Mouse (Mus musculus): Measurements from ENCODE around the gene Cers5. TPM values are rescaled to one million over a fixed set of nuclear protein-coding genes. Genes with fewer than 3 reads are reported as not detected.

The Cers5 gene
- polyA plus RNA-seq, 2 experiments = 75.1 to 84.9 TPM

DNA sequence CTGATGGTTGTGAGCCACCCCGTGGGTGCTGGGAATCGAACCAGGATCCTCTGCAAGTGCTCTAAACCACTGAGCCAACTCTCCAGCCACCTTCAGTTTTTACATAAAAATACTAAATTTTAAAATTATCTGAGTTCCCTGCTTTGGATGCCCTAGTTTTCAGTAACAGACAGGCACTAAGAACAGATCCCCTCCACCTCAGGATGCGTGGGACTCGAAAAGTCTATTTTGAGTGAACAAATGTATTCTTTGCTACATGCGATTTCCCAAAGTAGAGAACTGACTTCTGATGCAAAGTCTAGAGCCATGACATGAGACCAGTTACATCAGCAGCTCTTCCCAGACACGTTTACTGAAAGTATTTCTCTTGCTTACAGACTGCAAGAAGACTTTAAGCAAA lies 17.8 kb upstream of the Cers5 start:
- ATAC-seq (ENCODE audit: low FRiP score, low read depth) (no peak), DNase-seq (ENCODE audit: low spot score) (no peak)
- Histone ChIP-seq H3K27ac (replicated peaks; ENCODE audit: low read depth, low read length) (no peak overlapping the region), H3K4me1 (ENCODE audit: control insufficient read depth, insufficient read depth, low read length) (no peaks in the 10 kb centered on the region), H3K9ac (ENCODE audit: low read depth, low read length, severe bottlenecking) (no peak overlapping the region), H3K27me3 (ENCODE audit: control insufficient read depth, insufficient read depth, low read length) (no peaks in the 10 kb centered on the region), H3K9me3 (ENCODE audit: control insufficient read depth, low read length) (no peaks in the 10 kb centered on the region), H3K4me2 (replicated peaks; ENCODE audit: low read depth, low read length, severe bottlenecking) (no peak overlapping the region), H3K36me3 (ENCODE audit: control insufficient read depth, insufficient read depth, low read length) (peaks cover 93% of the 10 kb centered on the region), H3K4me3 (replicated peaks; ENCODE audit: low read length) (no peak overlapping the region)
- no peak for TF ChIP-seq POLR2A (IDR thresholded peaks at IDR 0.05; ENCODE audit: borderline replicate concordance, extremely low read depth, insufficient read depth, insufficient read length)
- 95% methylated on average over 6 of the region's 6 CpGs for WGBS

DNA sequence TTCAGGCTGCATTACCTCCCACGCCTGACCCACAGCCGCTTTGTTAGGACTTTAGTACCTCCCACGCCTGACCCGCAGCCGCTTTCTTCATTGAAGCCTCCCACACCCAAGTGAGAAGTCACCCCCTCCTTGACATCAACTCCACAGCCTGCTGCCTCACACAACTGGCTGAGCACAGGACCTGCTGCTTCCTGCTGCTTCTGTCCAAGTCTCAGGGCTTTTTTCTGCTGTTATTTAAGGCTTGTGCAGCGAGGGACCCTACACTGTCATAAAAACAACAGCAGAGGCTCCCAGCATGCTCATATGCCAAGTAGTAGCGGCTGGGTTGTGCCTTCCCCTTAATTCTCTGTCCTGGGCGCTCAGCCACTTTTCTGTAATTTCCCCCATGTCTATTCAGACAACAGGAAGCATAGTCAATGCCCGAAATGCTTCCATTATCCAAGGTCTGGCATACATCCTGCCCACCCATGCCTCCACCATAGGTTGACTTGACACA lies 15.0 kb upstream of the Cers5 start:
- no peak overlapping the region for H3K9ac ChIP-seq (ENCODE audit: low read depth, low read length, severe bottlenecking)
- ATAC-seq (ENCODE audit: low FRiP score, low read depth) (no peak), DNase-seq (ENCODE audit: low spot score) (no peak)
- H3K36me3 ChIP-seq (ENCODE audit: control insufficient read depth, insufficient read depth, low read length) = peaks cover 92% of the 10 kb centered on the region
- H3K4me2 ChIP-seq (replicated peaks; ENCODE audit: low read depth, low read length, severe bottlenecking) = no peak overlapping the region
- WGBS = 70% methylated on average over 9 of the region's 9 CpGs
- 0 out of 2 replicates have a peak overlapping the region, but pooled peaks have one; percentile 13 for H3K27ac ChIP-seq (replicated peaks; ENCODE audit: low read depth, low read length)
- H3K27me3 ChIP-seq (ENCODE audit: control insufficient read depth, insufficient read depth, low read length) = no peaks in the 10 kb centered on the region
- H3K4me1 ChIP-seq (ENCODE audit: control insufficient read depth, insufficient read depth, low read length) = no peaks in the 10 kb centered on the region
- no peak for TF ChIP-seq POLR2A (IDR thresholded peaks at IDR 0.05; ENCODE audit: borderline replicate concordance, extremely low read depth, insufficient read depth, insufficient read length)
- H3K4me3 ChIP-seq (replicated peaks; ENCODE audit: low read length) = no peak overlapping the region
- no peaks in the 10 kb centered on the region for H3K9me3 ChIP-seq (ENCODE audit: control insufficient read depth, low read length)

DNA sequence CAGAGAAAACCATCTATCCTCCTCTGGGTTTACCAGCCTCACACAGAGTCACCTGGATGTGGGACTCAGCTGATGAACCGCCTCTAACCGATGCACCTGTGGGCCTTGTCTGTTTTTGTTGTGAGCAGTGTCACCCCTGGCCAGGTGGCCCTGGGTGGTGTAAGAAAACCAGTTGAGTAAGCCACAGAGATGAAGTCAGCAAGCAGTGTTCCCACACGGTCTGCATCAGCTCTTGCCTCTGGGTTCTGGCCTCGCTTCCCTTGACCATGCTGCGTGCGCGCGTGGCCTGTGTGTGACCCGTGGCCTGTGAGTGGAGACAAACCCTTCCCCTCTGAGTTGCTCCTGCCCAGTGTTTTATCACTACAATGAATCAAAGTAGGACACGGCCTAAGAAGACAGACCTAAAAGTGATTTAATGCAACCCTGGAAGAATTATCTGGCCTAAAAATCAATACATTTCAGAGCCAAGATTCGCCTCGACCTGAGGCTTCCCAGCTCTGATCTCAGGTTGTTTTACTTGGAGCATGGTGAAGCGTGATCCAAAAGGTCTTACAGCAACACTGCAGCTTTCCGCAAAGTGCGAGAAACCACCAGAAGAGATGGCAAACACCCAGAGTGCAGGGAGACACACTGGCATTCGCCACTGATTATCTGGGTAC lies 6.1 kb upstream of the Cers5 start:
- Histone ChIP-seq H3K9ac (ENCODE audit: low read depth, low read length, severe bottlenecking) (no peak overlapping the region), H3K4me3 (replicated peaks; ENCODE audit: low read length) (no peak overlapping the region), H3K36me3 (ENCODE audit: control insufficient read depth, insufficient read depth, low read length) (peaks cover 57% of the 10 kb centered on the region), H3K9me3 (ENCODE audit: control insufficient read depth, low read length) (no peaks in the 10 kb centered on the region), H3K27me3 (ENCODE audit: control insufficient read depth, insufficient read depth, low read length) (no peaks in the 10 kb centered on the region), H3K4me2 (replicated peaks; ENCODE audit: low read depth, low read length, severe bottlenecking) (no peak overlapping the region), H3K27ac (replicated peaks; ENCODE audit: low read depth, low read length) (no peak overlapping the region), H3K4me1 (ENCODE audit: control insufficient read depth, insufficient read depth, low read length) (no peaks in the 10 kb centered on the region)
- 95% methylated on average over 16 of the region's 16 CpGs for WGBS
- TF ChIP-seq POLR2A (IDR thresholded peaks at IDR 0.05; ENCODE audit: borderline replicate concordance, extremely low read depth, insufficient read depth, insufficient read length) = no peak
- DNase-seq (ENCODE audit: low spot score) = no peak
- no peak for ATAC-seq (ENCODE audit: low FRiP score, low read depth)

DNA sequence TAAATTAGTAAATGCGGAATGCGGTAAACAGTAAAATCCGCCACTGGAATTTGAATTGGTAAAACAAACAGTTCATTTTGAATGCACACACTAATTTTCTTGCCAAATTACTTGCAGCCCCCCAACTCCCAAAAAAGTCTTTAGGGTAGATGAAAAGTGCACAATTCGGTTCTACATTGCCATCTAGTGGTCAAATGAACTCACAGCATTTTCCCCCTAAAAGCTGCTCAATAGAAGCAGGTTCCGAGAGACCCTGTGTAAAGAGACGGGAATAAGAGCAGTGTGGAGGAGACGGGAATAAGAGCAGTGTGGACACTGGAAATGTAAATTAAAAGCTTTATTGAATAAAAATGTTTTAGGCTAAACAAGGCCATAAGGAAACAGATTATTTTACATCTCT lies 5.5 kb upstream of the Cers5 start:
- no peak overlapping the region for H3K9ac ChIP-seq (ENCODE audit: low read depth, low read length, severe bottlenecking)
- no peak for ATAC-seq (ENCODE audit: low FRiP score, low read depth)
- peak; percentile 73 for DNase-seq (ENCODE audit: low spot score)
- H3K36me3 ChIP-seq (ENCODE audit: control insufficient read depth, insufficient read depth, low read length) = peaks cover 50% of the 10 kb centered on the region
- TF ChIP-seq POLR2A (IDR thresholded peaks at IDR 0.05; ENCODE audit: borderline replicate concordance, extremely low read depth, insufficient read depth, insufficient read length) = no peak
- no peak overlapping the region for H3K4me2 ChIP-seq (replicated peaks; ENCODE audit: low read depth, low read length, severe bottlenecking)
- H3K4me1 ChIP-seq (ENCODE audit: control insufficient read depth, insufficient read depth, low read length) = no peaks in the 10 kb centered on the region
- 33% methylated on average over 7 of the region's 7 CpGs for WGBS
- no peak overlapping the region for H3K4me3 ChIP-seq (replicated peaks; ENCODE audit: low read length)
- H3K27me3 ChIP-seq (ENCODE audit: control insufficient read depth, insufficient read depth, low read length) = no peaks in the 10 kb centered on the region
- H3K9me3 ChIP-seq (ENCODE audit: control insufficient read depth, low read length) = no peaks in the 10 kb centered on the region
- no peak overlapping the region for H3K27ac ChIP-seq (replicated peaks; ENCODE audit: low read depth, low read length)

DNA sequence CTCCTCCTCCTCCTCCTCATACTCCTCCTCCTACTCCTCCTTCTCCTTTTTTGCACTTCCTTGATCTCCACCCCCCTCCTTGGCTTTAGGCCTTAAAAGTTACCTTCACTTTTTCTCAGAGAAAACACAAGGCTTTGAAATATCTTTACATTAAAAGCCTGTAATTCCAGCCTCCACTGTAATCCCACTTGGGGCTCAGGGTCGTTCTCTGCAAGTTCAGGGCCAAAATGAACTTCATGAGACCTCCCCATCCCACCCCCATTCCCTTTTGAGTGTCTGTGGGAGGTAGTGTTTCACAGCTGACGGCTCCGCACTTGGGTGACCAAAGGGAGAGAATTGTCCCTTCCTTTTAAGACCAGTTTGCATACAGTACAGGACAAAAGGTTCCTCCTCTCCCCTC lies 240 bp upstream of the Cers5 start:
- no peak for DNase-seq (ENCODE audit: low spot score)
- H3K27me3 ChIP-seq (ENCODE audit: control insufficient read depth, insufficient read depth, low read length) = no peaks in the 10 kb centered on the region
- H3K27ac ChIP-seq (replicated peaks; ENCODE audit: low read depth, low read length) = peak overlapping the region; percentile 63; the same call in 1 of the 2 replicates
- H3K4me3 ChIP-seq (replicated peaks; ENCODE audit: low read length) = peak overlapping the region; percentile 85; the same call in 1 of the 2 replicates
- H3K4me2 ChIP-seq (replicated peaks; ENCODE audit: low read depth, low read length, severe bottlenecking) = peak overlapping the region; percentile 77
- peaks cover 5% of the 10 kb centered on the region; the same call in 1 of the 2 replicates for H3K4me1 ChIP-seq (ENCODE audit: control insufficient read depth, insufficient read depth, low read length)
- no peaks in the 10 kb centered on the region for H3K9me3 ChIP-seq (ENCODE audit: control insufficient read depth, low read length)
- H3K9ac ChIP-seq (ENCODE audit: low read depth, low read length, severe bottlenecking) = no peak overlapping the region
- WGBS = 19% methylated on average over 3 of the region's 3 CpGs
- no peak for ATAC-seq (ENCODE audit: low FRiP score, low read depth)
- TF ChIP-seq POLR2A (IDR thresholded peaks at IDR 0.05; ENCODE audit: borderline replicate concordance, extremely low read depth, insufficient read depth, insufficient read length) = no peak
- H3K36me3 ChIP-seq (ENCODE audit: control insufficient read depth, insufficient read depth, low read length) = peaks cover 5% of the 10 kb centered on the region
